ENCODE assay signal across 8 mouse cellular contexts in the genomic region with DNA sequence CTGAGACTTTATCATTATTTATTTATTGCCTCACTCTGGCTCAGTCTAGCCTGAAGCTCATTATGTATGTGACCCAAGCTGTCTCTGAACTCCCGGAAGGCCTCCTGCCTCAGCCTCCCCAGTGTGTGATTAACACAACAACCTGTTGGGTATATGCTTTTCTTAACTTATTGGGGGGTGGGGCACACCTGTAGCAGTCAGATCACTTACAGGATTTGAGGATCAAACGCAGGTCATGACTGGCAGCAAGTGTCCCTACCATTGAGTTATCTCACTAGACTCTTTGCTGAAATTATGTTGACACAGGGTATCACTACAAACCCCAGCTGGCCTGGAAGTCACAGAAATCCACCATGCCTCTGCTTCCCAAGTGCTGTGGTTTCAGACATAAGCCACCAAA. TPM values are rescaled to one million over a fixed set of nuclear protein-coding genes. Genes with fewer than 3 reads are reported as not detected.
DNase-seq lines count a peak whose midpoint lies in the region; ATAC-seq and TF ChIP-seq lines count a peak whose summit lies in the region.

No protein-coding gene starts in this region.

- H3K27me3 ChIP-seq in hindbrain, embryonic 15.5 days = no peaks in the 10 kb centered on the region
- no peaks in the 10 kb centered on the region for H3K27me3 ChIP-seq in hindbrain, postnatal 0 days (ENCODE audit: insufficient read depth, low read length)
- no peaks in the 10 kb centered on the region for H3K27me3 ChIP-seq in intestine, embryonic 14.5 days (replicated peaks; ENCODE audit: control insufficient read depth, insufficient read depth, low read length)
- H3K27me3 ChIP-seq in midbrain, embryonic 13.5 days = no peaks in the 10 kb centered on the region

- ATAC-seq in hindbrain, embryonic 15.5 days (ENCODE audit: low FRiP score, low read depth) = no peak
- ATAC-seq in hindbrain, postnatal 0 days = no peak
- ATAC-seq in intestine, embryonic 14.5 days (replicated peaks; ENCODE audit: low FRiP score, low TSS enrichment, low read depth) = no peak
- no peak for ATAC-seq in midbrain, embryonic 13.5 days

- H3K9me3 ChIP-seq in hindbrain, embryonic 15.5 days = no peaks in the 10 kb centered on the region
- no peaks in the 10 kb centered on the region for H3K9me3 ChIP-seq in hindbrain, postnatal 0 days (ENCODE audit: low read length)
- H3K9me3 ChIP-seq in intestine, embryonic 14.5 days (ENCODE audit: control insufficient read depth, low read length) = no peaks in the 10 kb centered on the region
- no peaks in the 10 kb centered on the region for H3K9me3 ChIP-seq in midbrain, embryonic 13.5 days

- peaks cover 42% of the 10 kb centered on the region for H3K4me1 ChIP-seq in hindbrain, embryonic 15.5 days (replicated peaks)
- peaks cover 10% of the 10 kb centered on the region for H3K4me1 ChIP-seq in hindbrain, postnatal 0 days (ENCODE audit: insufficient read depth, low read length)
- peaks cover 16% of the 10 kb centered on the region; the same call in 1 of the 2 replicates for H3K4me1 ChIP-seq in intestine, embryonic 14.5 days (replicated peaks; ENCODE audit: control insufficient read depth, insufficient read depth, low read length)
- peaks cover 36% of the 10 kb centered on the region for H3K4me1 ChIP-seq in midbrain, embryonic 13.5 days (replicated peaks)

- no peak overlapping the region for H3K4me3 ChIP-seq in hindbrain, embryonic 15.5 days
- no peak overlapping the region for H3K4me3 ChIP-seq in hindbrain, postnatal 0 days (ENCODE audit: low read length)
- H3K4me3 ChIP-seq in intestine, embryonic 14.5 days (ENCODE audit: low read depth, low read length) = no peak overlapping the region
- no peak overlapping the region for H3K4me3 ChIP-seq in midbrain, embryonic 13.5 days (replicated peaks)

- peaks cover 26% of the 10 kb centered on the region for H3K36me3 ChIP-seq in hindbrain, embryonic 15.5 days
- peaks cover 17% of the 10 kb centered on the region; the same call in 1 of the 2 replicates for H3K36me3 ChIP-seq in hindbrain, postnatal 0 days (ENCODE audit: insufficient read depth, low read length)
- peaks cover 25% of the 10 kb centered on the region for H3K36me3 ChIP-seq in intestine, embryonic 14.5 days (ENCODE audit: control insufficient read depth, insufficient read depth, low read length)
- H3K36me3 ChIP-seq in midbrain, embryonic 13.5 days = peaks cover 31% of the 10 kb centered on the region

- no peak overlapping the region for H3K9ac ChIP-seq in hindbrain, embryonic 15.5 days
- no peak overlapping the region for H3K9ac ChIP-seq in hindbrain, postnatal 0 days (replicated peaks; ENCODE audit: low read length)
- H3K9ac ChIP-seq in intestine, embryonic 14.5 days (ENCODE audit: low read length) = no peak overlapping the region
- H3K9ac ChIP-seq in midbrain, embryonic 13.5 days (replicated peaks) = no peak overlapping the region

- H3K4me2 ChIP-seq in hindbrain, embryonic 15.5 days = no peak overlapping the region
- H3K4me2 ChIP-seq in hindbrain, postnatal 0 days (ENCODE audit: low read depth, low read length) = no peak overlapping the region
- peak overlapping the region; percentile 49; the same call in 1 of the 2 replicates for H3K4me2 ChIP-seq in intestine, embryonic 14.5 days (ENCODE audit: low read length)
- peak overlapping the region; percentile 91; the same call in 1 of the 2 replicates for H3K4me2 ChIP-seq in midbrain, embryonic 13.5 days (replicated peaks)

- WGBS in hindbrain, embryonic 15.5 days = 70% methylated on average over 2 of the region's 2 CpGs
- 68% methylated on average over 2 of the region's 2 CpGs for whole genome bisulfite sequencing in hindbrain, postnatal 0 days
- 74% methylated on average over 2 of the region's 2 CpGs for WGBS in intestine, embryonic 14.5 days
- WGBS in midbrain, embryonic 13.5 days = 77% methylated on average over 2 of the region's 2 CpGs

- no peak for TF ChIP-seq CTCF in hindbrain, postnatal 0 days (IDR thresholded peaks at IDR 0.05; ENCODE audit: low read depth)

- DNase-seq in cerebellum, adult 9-11 months = peak; percentile 62
- DNase-seq in cerebellum, postnatal 4 days (ENCODE audit: low spot score in 2 of 2) = no peak
- no peak for DNase-seq in hindbrain, postnatal 0 days (ENCODE audit: low spot score)
- no peak for DNase-seq in intestine, embryonic 14.5 days (ENCODE audit: low spot score)
- DNase-seq in embryo, embryonic 9.5 days (ENCODE audit: extremely low spot score) = no peak
- no peak for DNase-seq in frontal cortex, adult 2 months (ENCODE audit: extremely low spot score in 1 of 2, low spot score in 1 of 2)

- 0 out of 2 replicates have a peak overlapping the region, but pooled peaks have one; percentile 58 for H3K27ac ChIP-seq in hindbrain, embryonic 15.5 days (replicated peaks)
- no peak overlapping the region for H3K27ac ChIP-seq in hindbrain, postnatal 0 days
- no peak overlapping the region for H3K27ac ChIP-seq in intestine, embryonic 14.5 days (ENCODE audit: low read depth)
- no peak overlapping the region for H3K27ac ChIP-seq in midbrain, embryonic 13.5 days

RNA-seq across cellular contexts. Expression of a gene that starts 0.7 kb away (rescaled TPM):
- polyA plus RNA-seq in hindbrain, embryonic 15.5 days (2015; fragmentation: Nextera tagmentation; extraction: Ambion mirVana) = 52.7 and 53.1 TPM in 2 replicates
- 14.3 and 21.0 TPM in 2 replicates for total RNA-seq in hindbrain, postnatal 0 days (2014; rRNA removed)
- 45.0 and 48.0 TPM in 2 replicates for polyA plus RNA-seq in hindbrain, postnatal 0 days (2015; fragmentation: Nextera tagmentation; extraction: Ambion mirVana)
- polyA plus RNA-seq in intestine, embryonic 14.5 days (2014; fragmentation: Nextera tagmentation; extraction: Ambion mirVana) = 36.9 and 38.5 TPM in 2 replicates
- 54.4 and 60.4 TPM in 2 replicates for polyA plus RNA-seq in midbrain, embryonic 13.5 days (2015; fragmentation: Nextera tagmentation; extraction: Ambion mirVana)
- 64.1 and 67.3 TPM in 2 replicates for polyA plus RNA-seq in frontal cortex, adult 2 months (2012; rRNA removed)

RNA-seq across cellular contexts. Expression of a gene that starts 2.8 kb away (rescaled TPM):
- polyA plus RNA-seq in hindbrain, embryonic 15.5 days (2015; fragmentation: Nextera tagmentation; extraction: Ambion mirVana) = 89.7 and 92.1 TPM in 2 replicates
- 41.7 and 53.4 TPM in 2 replicates for total RNA-seq in hindbrain, postnatal 0 days (2014; rRNA removed)
- 103 and 104 TPM in 2 replicates for polyA plus RNA-seq in hindbrain, postnatal 0 days (2015; fragmentation: Nextera tagmentation; extraction: Ambion mirVana)
- polyA plus RNA-seq in intestine, embryonic 14.5 days (2014; fragmentation: Nextera tagmentation; extraction: Ambion mirVana) = 92.3 and 94.5 TPM in 2 replicates
- polyA plus RNA-seq in midbrain, embryonic 13.5 days (2015; fragmentation: Nextera tagmentation; extraction: Ambion mirVana) = 92.5 and 102 TPM in 2 replicates
- polyA plus RNA-seq in frontal cortex, adult 2 months (2012; rRNA removed) = 125 and 131 TPM in 2 replicates

RNA-seq across cellular contexts. Expression of a gene that starts 2.8 kb away (rescaled TPM):
- polyA plus RNA-seq in hindbrain, embryonic 15.5 days (2015; fragmentation: Nextera tagmentation; extraction: Ambion mirVana) = 15.4 and 17.5 TPM in 2 replicates
- total RNA-seq in hindbrain, postnatal 0 days (2014; rRNA removed) = 2.9 and 3.7 TPM in 2 replicates
- 6.4 and 7.0 TPM in 2 replicates for polyA plus RNA-seq in hindbrain, postnatal 0 days (2015; fragmentation: Nextera tagmentation; extraction: Ambion mirVana)
- 7.7 and 9.1 TPM in 2 replicates for polyA plus RNA-seq in intestine, embryonic 14.5 days (2014; fragmentation: Nextera tagmentation; extraction: Ambion mirVana)
- polyA plus RNA-seq in midbrain, embryonic 13.5 days (2015; fragmentation: Nextera tagmentation; extraction: Ambion mirVana) = 20.7 and 22.6 TPM in 2 replicates
- 8.2 and 9.4 TPM in 2 replicates for polyA plus RNA-seq in frontal cortex, adult 2 months (2012; rRNA removed)

RNA-seq across cellular contexts. Expression of a gene that starts 3.1 kb away (rescaled TPM):
- polyA plus RNA-seq in hindbrain, embryonic 15.5 days (2015; fragmentation: Nextera tagmentation; extraction: Ambion mirVana) = 124 and 134 TPM in 2 replicates
- 72.0 and 90.4 TPM in 2 replicates for total RNA-seq in hindbrain, postnatal 0 days (2014; rRNA removed)
- 154 and 155 TPM in 2 replicates for polyA plus RNA-seq in hindbrain, postnatal 0 days (2015; fragmentation: Nextera tagmentation; extraction: Ambion mirVana)
- polyA plus RNA-seq in intestine, embryonic 14.5 days (2014; fragmentation: Nextera tagmentation; extraction: Ambion mirVana) = 119 and 125 TPM in 2 replicates
- polyA plus RNA-seq in midbrain, embryonic 13.5 days (2015; fragmentation: Nextera tagmentation; extraction: Ambion mirVana) = 131 and 133 TPM in 2 replicates
- polyA plus RNA-seq in frontal cortex, adult 2 months (2012; rRNA removed) = 114 and 133 TPM in 2 replicates

RNA-seq across cellular contexts. Expression of a gene that starts 4.9 kb away (rescaled TPM):
- polyA plus RNA-seq in hindbrain, embryonic 15.5 days (2015; fragmentation: Nextera tagmentation; extraction: Ambion mirVana) = 5.5 and 6.0 TPM in 2 replicates
- total RNA-seq in hindbrain, postnatal 0 days (2014; rRNA removed) = 5.6 TPM in 1 of 2 replicates, not detected in the other
- polyA plus RNA-seq in hindbrain, postnatal 0 days (2015; fragmentation: Nextera tagmentation; extraction: Ambion mirVana) = 2.6 and 3.4 TPM in 2 replicates
- 3.3 and 3.5 TPM in 2 replicates for polyA plus RNA-seq in intestine, embryonic 14.5 days (2014; fragmentation: Nextera tagmentation; extraction: Ambion mirVana)
- polyA plus RNA-seq in midbrain, embryonic 13.5 days (2015; fragmentation: Nextera tagmentation; extraction: Ambion mirVana) = 4.8 and 6.6 TPM in 2 replicates
- polyA plus RNA-seq in frontal cortex, adult 2 months (2012; rRNA removed) = 6.2 and 7.9 TPM in 2 replicates

Comparison
In these comparisons a context has a peak if more than half of its experiments do, and no peak if none do; other contexts are left out.
1. H3K4me2 ChIP-seq: peak in intestine, embryonic 14.5 days (single experiment) and midbrain, embryonic 13.5 days (single experiment); none in hindbrain, embryonic 15.5 days (single experiment) and hindbrain, postnatal 0 days (single experiment).